Mouse (Mus musculus) spleen, adult 2 months (tissue): ENCODE data around the gene Olfr874.

ENCODE experiments used
- CTCF ChIP-seq: fragments of 200-500 bp; IDR thresholded peaks from 2 replicates; pipeline ENCODE4 v1.5.1; 2011; ENCODE audit warnings: mild to moderate bottlenecking, inconsistent platforms; ENCODE audit not compliant: insufficient read depth, insufficient read length, insufficient replicate concordance; ENCODE audit errors: extremely low read depth
- POLR2A ChIP-seq: fragments of 200-500 bp; IDR thresholded peaks from 2 replicates; pipeline ENCODE4 v1.6.1; 2011; ENCODE audit warnings: low read depth, low read length, inconsistent platforms

DNA sequence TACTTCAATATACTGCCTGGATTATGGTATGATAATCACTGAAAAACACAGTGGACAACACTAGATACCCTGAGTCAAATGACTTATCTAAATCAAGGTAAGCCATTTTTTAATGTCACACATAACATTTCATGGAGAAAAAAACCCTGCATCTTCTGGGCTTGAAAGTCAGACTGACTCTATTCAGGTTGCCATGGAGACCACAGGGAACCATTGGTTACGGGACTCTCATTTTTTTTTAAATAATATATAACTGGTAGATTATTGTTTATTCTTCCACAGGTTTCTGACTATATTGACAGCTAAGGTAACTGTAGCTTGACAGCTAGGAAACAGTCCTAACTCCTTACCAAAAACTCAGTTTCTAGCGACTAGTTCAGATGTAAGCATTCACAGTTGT is 6.6 kb downstream of the Olfr874 start:
- no peak for TF ChIP-seq CTCF
- TF ChIP-seq POLR2A = no peak
